Mouse (Mus musculus) small intestine, adult 2 months (tissue): ENCODE measurements at regions not wholly inside any gene's neighbourhood (a gene's known extent, or its start where the extent isn't known, plus 50 kb on each side); places are given as distances from the start of the nearest gene placed in this dataset.

Source experiments
- CTCF ChIP-seq: fragments of 200-500 bp; IDR thresholded peaks from 2 replicates; pipeline ENCODE4 v1.5.1; 2012; ENCODE audit warnings: low read depth, mild to moderate bottlenecking, control low read depth, inconsistent platforms, low read length, moderate library complexity, mixed read lengths; ENCODE audit not compliant: insufficient replicate concordance, insufficient read length; ENCODE audit errors: extremely low read depth
- POLR2A ChIP-seq: fragments of 200-500 bp; IDR thresholded peaks from 2 replicates; pipeline ENCODE4 v1.6.1; 2012; ENCODE audit warnings: low read depth, mild to moderate bottlenecking, control low read depth, inconsistent platforms, low read length, moderate library complexity

- no peak for TF ChIP-seq CTCF
- TF ChIP-seq POLR2A, result no peak
Observed at GRCm38 (mm10) chr14:120118582-120118981, 76.3 kb upstream of the Oxgr1 start.
